Mouse (Mus musculus) telencephalon, adult 2 months (tissue): ENCODE measurements around the gene E2f6.

Experiments
- DNase-seq: peaks from one replicate; pipeline ENCODE4 v3.0.0-alpha.2; 2011; ENCODE audit warnings: low read depth, low spot score

E2f6 gene

GRCm38 (mm10) chr12:16847204-16847792 lies 36.5 kb downstream of the E2f6 start:
- DNase-seq: no peak

DNA sequence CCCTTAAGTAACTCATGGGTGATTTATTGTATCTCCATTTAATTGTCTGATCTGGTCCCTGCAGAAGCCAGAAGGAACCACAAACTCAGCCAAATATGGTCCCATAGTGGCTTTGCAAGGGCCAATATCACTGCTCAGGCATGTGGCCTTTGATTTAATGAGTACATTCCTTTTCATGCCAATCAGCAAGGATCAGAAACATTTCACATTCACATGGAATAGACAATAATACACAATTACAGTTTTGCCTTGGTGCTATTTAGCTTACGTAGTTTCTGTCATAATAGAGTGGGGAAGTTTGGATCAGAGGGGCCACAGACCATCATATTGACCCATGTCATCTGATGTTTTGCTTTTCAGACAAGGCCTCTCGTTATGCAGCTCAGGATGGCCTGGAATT lies 37.7 kb downstream of the E2f6 start:
- DNase-seq: no peak

GRCm38 (mm10) chr12:16849821-16850220 lies 39.1 kb downstream of the E2f6 start:
- DNase-seq: no peak

GRCm38 (mm10) chr12:16850431-16851375 lies 39.9 kb downstream of the E2f6 start:
- DNase-seq: peak; percentile 81

DNA sequence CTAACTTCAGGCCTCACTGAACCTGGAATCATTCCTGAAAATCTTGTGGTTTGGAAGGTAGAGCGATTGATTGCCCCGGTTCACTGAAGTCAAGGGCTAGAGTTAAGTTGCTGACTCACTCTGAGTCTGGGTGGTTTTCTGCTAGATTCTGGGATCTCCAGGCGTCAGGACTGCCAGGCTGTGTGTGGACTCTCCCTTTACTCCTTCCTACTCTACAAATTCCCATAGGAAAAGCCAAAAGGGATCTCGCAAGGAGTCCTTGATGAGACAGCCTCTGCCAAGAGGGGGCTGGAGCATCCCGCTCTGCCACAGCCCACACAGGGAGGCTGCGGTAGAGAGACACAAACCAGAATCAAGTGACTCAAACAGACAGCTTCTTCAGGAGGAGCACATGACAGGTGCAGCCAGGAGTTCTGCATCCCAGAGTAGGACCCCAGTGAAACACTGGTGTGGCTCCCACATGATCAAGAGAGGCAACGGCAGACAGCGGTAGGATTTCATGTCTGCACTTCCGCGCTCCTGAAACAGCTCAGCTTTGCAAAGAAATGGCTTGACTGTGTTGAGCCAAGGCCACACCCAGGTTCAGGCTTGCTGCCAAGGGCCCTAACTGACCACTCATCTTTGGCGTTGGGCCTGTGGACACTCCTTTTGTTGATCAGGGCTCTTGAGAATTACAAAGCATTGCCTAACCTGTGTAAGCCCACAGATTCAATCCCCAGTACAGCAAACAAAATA lies 42.8 kb downstream of the E2f6 start:
- no peak for DNase-seq

DNA sequence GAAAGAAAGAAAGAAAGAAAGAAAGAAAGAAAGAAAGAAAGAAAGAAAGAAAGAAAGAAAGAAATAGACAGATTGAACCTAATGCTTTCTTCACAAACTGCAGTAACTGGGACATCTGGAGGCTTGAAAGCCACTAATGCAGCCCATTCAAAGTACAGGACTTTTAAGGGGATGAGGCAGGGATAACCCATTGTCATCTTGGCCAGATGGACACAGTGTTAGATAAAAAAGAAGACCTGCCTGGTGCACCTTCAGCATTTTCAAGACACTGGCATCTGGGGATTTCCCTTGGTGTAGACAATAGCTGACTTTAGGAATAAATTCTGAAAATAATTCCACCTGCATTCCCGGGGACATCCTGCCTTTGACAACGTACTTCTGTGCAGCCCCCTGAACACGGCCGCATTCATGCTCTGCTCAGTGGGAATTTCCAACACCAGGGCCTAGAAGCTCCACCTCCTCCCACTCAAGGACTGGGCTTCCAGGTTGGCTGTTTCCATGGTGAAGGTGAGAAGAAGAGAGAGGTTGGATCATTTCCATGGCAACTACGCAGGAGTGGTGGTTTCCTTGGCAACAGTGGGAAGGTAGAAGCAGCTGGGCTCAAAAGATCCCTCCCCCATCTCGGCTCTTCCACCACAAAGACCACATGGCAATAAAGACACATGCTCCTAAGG lies 45.0 kb downstream of the E2f6 start:
- DNase-seq: peak; percentile 96

- no peak for DNase-seq
Observed at GRCm38 (mm10) chr12:16856306-16856679, 45.5 kb downstream of the E2f6 start.

- DNase-seq: no peak
Observed at GRCm38 (mm10) chr12:16858081-16858480, 47.3 kb downstream of the E2f6 start.

DNA sequence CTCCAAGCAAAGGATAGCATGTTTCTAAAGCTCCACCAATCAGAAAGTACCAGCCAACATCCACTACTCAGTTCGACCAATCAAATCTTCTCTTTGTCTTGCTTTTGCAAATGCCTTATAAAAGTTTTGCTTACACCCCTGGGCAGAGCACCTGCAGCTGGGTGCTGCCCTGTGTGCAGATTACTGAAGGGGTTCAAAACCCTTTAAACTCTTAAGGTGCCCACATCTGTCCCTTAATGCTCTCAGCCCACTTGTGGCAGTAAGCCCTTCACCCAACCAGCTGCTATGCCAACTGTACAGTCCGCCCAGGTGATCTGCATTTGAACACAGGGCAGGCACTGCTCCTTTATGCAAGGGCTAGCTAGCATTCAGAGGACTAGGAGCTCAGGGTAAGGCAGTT lies 49.0 kb downstream of the E2f6 start:
- DNase-seq: no peak

DNA sequence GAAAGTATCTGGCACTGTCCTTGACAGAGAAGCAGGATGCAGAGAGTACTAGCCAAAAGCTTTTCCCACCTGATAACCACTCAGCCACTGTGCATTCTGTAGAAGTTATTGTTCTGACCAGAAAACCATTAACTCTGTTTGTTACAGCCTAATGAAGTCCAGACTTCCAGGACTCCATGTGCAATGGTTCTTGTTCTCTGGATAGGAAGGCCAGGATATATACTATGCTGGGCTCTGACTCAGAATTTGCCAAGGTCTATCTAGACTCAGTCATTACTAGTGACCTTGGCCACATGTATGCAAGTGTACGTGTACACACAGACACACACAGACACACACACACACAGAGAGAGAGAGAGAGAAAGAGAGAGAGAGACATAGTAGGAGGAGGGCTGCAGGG lies 49.8 kb downstream of the E2f6 start:
- no peak for DNase-seq

DNA sequence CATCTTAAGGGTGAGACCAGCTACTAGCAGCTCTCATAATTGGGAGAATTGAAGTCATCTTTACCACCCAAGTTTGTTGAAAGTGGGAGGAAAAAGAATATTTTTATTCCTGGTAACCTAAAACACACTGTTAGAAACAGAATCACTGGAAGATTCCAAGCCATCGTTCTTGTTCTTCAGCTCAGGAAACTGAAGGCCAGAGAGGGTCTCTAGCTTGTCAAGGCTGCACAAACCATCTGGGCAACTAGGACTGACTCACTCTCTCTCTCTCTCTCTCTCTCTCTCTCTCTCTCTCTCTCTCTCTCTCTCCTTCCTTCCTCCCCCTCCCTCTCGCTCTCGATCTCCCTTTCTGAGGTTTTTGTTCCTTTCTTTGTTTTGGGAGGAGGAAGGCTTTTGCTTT lies 50.2 kb downstream of the E2f6 start:
- DNase-seq: no peak

- DNase-seq: no peak
Observed at GRCm38 (mm10) chr12:16864477-16864876, 53.7 kb downstream of the E2f6 start.

- no peak for DNase-seq
Observed at GRCm38 (mm10) chr12:16865871-16866270, 55.1 kb downstream of the E2f6 start.

DNA sequence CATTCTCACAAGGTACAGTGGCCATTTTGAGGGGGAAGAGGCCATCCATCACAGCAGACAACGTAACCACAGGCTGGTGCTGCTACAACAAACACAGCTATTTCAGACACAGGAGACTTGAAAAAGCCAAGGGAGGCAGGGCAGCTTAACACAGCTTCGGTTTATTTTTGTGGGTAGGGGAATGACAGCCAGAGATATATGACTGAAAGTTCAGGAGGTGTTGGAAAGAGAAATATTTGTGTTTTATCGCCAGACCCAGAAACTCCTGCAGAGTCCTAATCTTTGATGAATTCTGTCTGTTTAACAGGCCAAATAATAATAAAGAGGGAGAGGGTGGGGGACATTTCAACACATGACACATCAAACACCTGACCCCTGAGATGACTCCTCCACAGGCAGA lies 55.7 kb downstream of the E2f6 start:
- no peak for DNase-seq

- DNase-seq: no peak
Observed at GRCm38 (mm10) chr12:16867306-16867705, 56.5 kb downstream of the E2f6 start.

DNA sequence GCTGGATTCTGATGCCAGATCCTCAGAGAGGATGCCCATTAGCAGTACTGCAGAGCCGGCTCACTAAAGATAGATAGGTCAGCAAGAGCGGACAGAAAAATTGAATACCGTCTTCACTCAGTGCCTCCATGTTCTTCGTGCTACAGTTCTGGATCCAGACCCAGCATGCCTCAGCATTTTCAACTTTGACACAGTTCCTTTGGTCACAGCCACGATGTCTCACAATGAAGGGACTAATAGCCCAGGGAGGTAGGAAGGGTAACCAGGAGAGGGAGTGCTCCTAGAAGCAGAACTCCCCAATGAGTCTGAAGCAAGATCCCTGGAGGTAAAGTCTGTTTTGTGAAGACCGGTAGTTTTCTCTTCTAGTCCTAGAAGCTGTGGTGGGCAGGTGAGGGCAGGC lies 57.9 kb downstream of the E2f6 start:
- no peak for DNase-seq

- DNase-seq: no peak
Observed at GRCm38 (mm10) chr12:16869091-16869778, 58.5 kb downstream of the E2f6 start.

GRCm38 (mm10) chr12:16869870-16870404 lies 59.2 kb downstream of the E2f6 start:
- DNase-seq: no peak

DNA sequence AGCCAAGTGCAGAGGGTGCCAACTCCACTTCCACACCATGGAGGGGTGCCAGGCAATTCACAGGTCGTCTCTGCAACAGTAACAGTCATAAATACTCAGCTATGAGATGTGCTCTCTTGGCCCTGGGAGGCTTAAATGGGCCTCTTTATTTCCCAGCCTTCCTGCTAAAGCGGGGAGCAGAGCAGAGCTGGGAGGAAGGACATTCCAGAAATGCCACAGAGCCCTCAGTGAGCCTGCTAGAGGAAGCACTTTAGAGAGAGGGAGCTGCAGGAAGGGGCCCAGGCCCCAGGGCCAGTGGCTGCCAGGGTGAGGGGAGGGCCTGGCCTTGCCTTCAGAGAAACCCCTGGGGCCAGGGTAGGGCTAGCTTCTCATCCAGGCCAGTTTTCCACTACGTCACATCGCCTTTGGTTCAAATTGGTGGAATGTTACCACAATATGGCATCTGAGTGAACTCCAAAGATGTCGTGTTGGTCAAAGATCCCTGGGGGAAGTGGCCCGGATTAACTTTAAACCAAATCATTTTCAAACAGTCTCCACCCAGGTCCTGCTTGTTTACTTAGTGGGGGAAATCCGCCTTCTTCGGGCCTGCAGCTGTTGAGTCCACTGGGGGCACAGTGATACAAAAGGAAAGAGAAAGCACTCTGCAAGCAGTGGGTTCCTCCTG lies 59.8 kb downstream of the E2f6 start:
- DNase-seq: no peak

- DNase-seq: no peak
Observed at GRCm38 (mm10) chr12:16872006-16872405, 61.2 kb downstream of the E2f6 start.
